In genomic region chr8:95386037-95386436, GRCm38 (mm10) we compare ENCODE assay signal across 23 mouse cellular contexts.
"Had no signal": no experiment of that assay in that cellular context is flagged by ENCODE, and none has a peak within 500 bp of the region (broad histone marks: within the 10 kb centered on the region; RNA-seq: fewer than 3 reads in every experiment).

No protein-coding gene starts in this region.

- H3K27ac ChIP-seq: liver, embryonic 15.5 days; lung, embryonic 15.5 days; macrophage; midbrain, embryonic 12.5 days; neural tube, embryonic 13.5 days; neural tube, embryonic 15.5 days; stomach, embryonic 15.5 days; stomach, postnatal 0 days had no signal

- ATAC-seq: liver, postnatal 0 days; lung, postnatal 0 days had no signal

- H3K9me3 ChIP-seq: liver, embryonic 15.5 days; lung, embryonic 15.5 days; neural tube, embryonic 13.5 days; neural tube, embryonic 15.5 days; stomach, embryonic 15.5 days had no signal

- H3K4me3 ChIP-seq: liver, embryonic 15.5 days; lung, embryonic 15.5 days; megakaryocyte, embryonic 14.5 days; midbrain, embryonic 12.5 days; neural tube, embryonic 13.5 days; neural tube, embryonic 15.5 days; stomach, embryonic 15.5 days had no signal

- H3K27me3 ChIP-seq: liver, embryonic 15.5 days; lung, embryonic 15.5 days; midbrain, embryonic 12.5 days; neural tube, embryonic 13.5 days; neural tube, embryonic 15.5 days; stomach, embryonic 15.5 days had no signal

- H3K9ac ChIP-seq: liver, embryonic 15.5 days; liver, postnatal 0 days; lung, embryonic 15.5 days; midbrain, embryonic 12.5 days; neural tube, embryonic 13.5 days; neural tube, embryonic 15.5 days; stomach, embryonic 15.5 days had no signal

- H3K36me3 ChIP-seq: liver, embryonic 15.5 days; lung, embryonic 15.5 days; midbrain, embryonic 12.5 days; neural tube, embryonic 13.5 days; neural tube, embryonic 15.5 days; stomach, embryonic 15.5 days had no signal

- H3K4me1 ChIP-seq: liver, embryonic 15.5 days; lung, embryonic 15.5 days; midbrain, embryonic 12.5 days; neural tube, embryonic 13.5 days; neural tube, embryonic 15.5 days; stomach, embryonic 15.5 days had no signal

- H3K4me2 ChIP-seq: liver, embryonic 15.5 days; lung, embryonic 15.5 days; midbrain, embryonic 12.5 days; neural tube, embryonic 13.5 days; neural tube, embryonic 15.5 days; stomach, embryonic 15.5 days had no signal

- DNase-seq: liver, postnatal 0 days; lung, adult 2 months; lung, postnatal 14 days; lung, postnatal 36 days; midbrain, embryonic 14.5 days; retina, postnatal 1 day; right cerebral cortex, adult 18-20 months; right cerebral cortex, postnatal 25 days; right cerebral cortex, postnatal 4 days; spleen, adult 18-20 months; thymus, adult 18-20 months; thymus, postnatal 14 days; thymus, postnatal 36 days had no signal
